Mouse (Mus musculus) spleen, postnatal 14 days (tissue): Measurements from ENCODE around the gene Ccne1.

Experiments used
- DNase-seq, 2 experiments: peaks; one replicate each; pipeline ENCODE4 v3.0.0; 2021 to 2022; ENCODE audit warnings: low spot score in 2 of 2

Ccne1 gene

DNA sequence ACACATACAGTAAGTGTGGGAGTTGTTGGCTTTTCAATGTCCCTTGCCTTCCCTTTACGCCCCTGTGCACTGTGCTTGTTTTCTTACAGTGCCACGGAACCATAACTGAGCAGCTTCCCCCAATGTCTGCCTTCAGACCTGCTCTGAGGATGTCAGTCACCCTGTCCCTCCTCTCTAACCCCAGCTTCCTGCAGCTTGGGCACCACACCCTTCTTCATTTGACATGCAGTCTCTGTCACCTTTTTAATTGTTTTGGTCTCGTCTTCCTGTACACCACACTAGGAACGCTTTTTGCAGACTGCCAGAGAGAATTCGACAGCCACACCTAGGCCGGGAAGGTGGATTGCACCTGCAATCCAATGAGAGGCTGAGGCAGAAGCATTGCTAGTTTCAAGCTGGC, 13.0 kb downstream of the Ccne1 start:
- no peak for DNase-seq

- no peak for DNase-seq
These were observed 14.2 kb downstream of the Ccne1 start for GRCm38 (mm10) chr7:38093101-38093500.

GRCm38 (mm10) chr7:38089930-38090675, 17.2 kb downstream of the Ccne1 start:
- no peak for DNase-seq

- DNase-seq = no peak
These were observed 18.9 kb downstream of the Ccne1 start for GRCm38 (mm10) chr7:38088456-38088855.

DNA sequence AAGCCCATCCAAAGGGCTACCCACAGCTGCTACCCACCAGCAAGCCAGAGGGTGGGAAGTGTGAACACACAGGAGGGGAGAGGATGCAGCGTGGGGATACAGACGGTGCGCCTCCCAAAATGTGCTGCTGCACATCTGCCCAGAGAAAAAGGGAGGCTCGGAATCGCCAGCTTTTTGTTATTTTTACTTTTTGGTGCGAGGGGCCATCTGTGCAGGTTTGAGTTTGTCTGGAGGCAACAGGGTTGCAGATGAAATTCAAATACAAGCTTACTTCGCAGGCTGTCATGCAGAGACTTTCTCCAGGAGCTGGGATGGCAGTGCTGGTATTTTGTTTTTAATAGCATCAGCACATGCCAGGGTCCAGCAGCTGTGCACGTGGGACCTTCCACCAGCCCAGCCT, 19.5 kb downstream of the Ccne1 start:
- no peak for DNase-seq

DNA sequence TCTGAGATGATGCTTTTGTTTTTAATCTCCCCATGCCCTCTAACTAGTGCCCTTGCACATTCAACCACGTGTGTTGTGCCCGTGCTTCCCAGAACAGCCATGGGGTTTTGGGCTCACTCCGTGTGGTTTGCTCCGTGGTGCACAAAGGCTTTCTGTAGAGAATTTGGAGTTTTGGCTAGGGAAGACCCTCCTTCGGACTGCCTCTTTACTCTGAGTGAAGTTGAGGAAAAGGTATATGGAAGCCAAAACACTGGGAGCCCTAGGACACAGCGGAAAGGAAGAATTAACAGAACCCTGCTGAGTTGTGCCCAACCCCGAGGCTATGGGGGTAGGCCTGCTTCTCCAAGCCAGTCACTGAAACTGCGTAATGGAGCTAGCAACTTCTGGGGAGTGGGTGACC, 20.9 kb downstream of the Ccne1 start:
- no peak for DNase-seq

DNA sequence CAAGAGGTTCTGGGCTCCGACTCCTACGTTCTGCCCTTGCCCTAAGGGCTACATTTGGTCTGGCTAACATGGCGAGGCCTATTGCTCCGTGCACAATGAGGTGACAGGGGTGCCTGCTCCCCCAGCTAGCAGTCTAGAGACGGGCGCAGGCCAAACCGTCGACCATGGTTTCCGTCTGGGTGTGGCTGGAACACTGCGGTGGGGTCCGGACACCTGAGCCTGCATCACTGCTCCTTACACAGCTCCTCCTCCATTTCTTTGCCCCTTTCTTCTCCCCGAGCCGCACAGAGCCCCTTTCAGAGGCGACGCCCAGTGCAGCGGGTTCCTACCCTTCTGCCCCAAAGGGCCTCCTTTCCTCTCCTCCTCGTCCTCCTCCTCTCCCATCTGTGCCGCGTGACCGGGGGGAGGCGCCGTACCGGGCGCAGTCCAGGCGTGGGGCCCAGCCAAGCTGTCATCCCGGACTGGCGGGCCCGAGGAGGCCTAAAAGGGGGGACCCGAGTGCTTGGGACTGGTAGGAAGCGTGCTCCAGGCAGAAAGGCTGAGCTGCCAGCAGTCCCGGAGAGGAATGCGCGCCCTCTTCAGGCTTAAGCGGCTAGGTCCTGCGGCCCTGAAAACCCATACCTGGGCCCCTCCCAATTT, 21.6 kb downstream of the Ccne1 start:
- peak; percentile 25 to 56 for DNase-seq

- peak; percentile 99 for DNase-seq
These were observed 22.4 kb downstream of the Ccne1 start for GRCm38 (mm10) chr7:38084778-38085572.

GRCm38 (mm10) chr7:38082971-38083370, 24.4 kb downstream of the Ccne1 start:
- DNase-seq = no peak

DNA sequence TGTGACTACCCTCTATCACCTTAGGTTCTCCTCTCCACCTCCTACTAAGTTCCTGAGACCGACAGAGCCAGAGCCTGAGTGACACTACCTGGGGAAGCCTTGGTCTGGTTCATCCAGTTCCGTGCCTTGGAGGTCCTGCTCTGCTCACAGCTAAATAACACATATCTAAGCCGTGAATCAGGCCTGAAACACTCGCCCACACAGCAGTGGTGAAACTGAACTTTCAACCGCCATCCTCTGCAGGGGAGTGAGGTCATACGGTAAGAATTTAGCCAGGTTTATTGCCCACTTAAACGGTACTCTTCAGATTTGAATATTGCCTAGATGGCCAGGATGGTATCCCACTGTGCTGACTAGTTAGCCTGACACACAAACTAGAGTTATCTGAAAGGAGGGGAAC, 30.1 kb downstream of the Ccne1 start:
- no peak for DNase-seq

DNA sequence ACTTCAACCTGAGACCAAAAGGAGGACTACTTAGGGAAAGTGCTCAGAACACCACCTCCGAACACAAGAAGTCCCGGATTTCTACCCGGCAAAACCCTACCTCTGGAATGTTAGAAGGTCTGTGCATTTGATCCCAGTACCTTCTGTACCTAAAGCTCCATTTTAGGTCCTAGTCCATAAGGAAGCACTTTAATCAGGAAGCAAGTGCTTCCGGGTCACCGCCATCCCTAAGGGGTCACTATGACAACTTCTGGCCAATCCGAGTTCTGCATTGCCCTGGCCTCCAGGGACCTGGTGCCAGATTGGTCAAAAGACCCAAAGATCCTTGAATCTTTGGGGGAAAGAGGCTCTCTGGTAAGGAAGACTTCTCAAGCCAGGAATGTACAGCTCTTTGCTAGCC, 31.8 kb downstream of the Ccne1 start:
- no peak for DNase-seq

DNA sequence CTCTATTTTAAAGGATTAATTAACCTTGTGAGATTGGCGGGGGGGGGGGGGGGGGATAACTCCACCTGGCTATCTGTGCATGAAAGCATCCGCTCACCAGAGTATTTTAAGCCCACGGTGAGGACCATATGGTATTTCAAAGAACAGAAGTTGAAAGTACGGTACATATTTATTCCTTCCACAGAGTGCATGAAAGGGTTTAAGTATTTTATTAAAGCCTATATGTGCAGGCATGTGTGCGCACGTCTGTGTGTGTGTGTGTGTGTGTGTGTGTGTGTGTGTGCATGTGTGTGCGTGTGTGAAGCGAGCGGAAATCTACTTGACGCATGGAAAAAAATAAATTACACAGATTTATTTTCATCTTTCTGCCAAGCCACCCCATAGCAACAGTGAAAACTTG, 32.4 kb downstream of the Ccne1 start:
- no peak for DNase-seq

GRCm38 (mm10) chr7:38074514-38074913, 32.8 kb downstream of the Ccne1 start:
- no peak for DNase-seq

DNA sequence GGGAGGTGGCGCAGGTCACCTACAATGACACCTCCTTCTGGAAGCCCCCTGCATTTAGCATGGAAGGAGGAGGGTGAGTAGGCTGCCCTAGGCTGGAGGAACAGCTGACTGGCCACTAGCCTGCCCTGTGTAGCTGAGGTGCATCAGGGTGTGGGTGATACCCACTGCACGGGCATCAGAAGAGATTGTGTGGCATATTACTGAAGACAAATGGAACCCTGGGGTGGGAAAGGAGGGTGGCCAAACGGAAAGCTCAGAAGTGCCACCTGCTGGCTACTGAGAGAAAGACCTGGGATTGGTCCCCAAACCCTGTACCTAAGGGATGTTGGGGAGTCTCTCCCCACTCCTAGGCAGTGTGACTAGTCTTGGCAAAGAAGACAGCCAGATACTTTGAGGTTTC, 33.6 kb downstream of the Ccne1 start:
- peak in 1 of 2 experiments; percentile 17 for DNase-seq

- DNase-seq = no peak
These were observed 36.3 kb downstream of the Ccne1 start for GRCm38 (mm10) chr7:38071065-38071464.

DNA sequence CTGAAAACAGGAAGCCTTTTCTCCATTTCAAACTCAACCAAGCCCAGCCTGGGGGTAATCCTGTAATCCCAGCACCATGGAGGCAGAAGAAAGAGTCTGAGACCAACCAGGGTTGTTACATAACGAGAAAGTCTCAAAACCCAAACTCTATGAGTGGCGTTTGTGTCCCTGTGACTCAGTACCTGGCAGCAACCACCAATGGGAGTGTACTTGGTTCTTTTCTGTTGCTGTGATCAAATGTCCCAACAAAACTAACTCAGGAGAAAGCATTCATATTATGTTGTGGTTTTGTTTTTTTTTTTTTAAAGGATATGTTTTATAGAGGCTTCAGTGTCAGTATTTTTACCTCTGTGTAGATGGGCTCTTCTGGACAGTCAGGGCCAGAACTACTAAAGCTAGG, 36.7 kb downstream of the Ccne1 start:
- no peak for DNase-seq

GRCm38 (mm10) chr7:38064431-38064830, 42.9 kb downstream of the Ccne1 start:
- no peak for DNase-seq

DNA sequence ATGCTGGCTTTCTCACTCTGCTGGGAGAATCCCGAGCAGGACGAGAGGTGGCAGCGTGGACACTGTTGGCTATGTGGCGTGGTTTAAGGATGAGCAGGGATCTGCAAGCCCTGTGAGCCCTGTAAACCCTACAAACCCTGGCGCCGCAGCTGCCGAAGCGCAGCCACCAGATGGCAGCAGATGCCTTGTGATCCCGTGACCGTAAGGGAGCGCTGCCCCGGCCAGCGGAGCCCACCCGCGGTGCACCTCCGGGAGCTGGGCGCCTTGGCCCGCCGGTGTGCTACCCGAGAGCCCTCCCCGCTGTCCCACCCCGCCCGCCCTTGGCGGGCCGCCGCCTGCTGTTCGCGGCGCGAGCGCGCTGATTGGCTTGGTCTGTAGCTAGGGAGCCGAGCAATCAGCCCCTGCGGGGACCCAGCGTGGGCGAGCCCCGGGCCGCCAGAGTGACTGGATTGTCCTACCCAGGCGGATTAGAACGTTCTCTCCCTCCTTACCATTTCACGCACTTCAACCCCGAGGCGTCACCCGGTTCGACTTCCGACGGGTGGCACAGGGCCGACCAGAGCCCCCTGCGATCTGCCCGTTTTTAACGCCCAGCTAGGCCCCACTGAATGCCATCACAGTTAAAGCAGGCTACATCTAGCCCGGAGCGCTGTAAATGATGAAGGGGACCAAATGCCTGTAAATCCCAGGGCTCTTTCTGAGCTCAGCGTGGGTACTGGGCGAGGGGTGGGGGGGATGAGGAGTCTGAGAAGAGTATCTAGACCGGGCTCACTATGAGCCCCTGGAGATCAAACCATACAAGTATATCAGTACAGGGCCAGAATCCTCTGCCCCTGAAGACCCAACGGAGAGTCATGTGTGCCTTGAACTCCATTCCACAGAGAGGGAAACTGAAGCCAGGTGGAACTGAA, 46.0 kb downstream of the Ccne1 start:
- peak; percentile 61 to 79 for DNase-seq

DNA sequence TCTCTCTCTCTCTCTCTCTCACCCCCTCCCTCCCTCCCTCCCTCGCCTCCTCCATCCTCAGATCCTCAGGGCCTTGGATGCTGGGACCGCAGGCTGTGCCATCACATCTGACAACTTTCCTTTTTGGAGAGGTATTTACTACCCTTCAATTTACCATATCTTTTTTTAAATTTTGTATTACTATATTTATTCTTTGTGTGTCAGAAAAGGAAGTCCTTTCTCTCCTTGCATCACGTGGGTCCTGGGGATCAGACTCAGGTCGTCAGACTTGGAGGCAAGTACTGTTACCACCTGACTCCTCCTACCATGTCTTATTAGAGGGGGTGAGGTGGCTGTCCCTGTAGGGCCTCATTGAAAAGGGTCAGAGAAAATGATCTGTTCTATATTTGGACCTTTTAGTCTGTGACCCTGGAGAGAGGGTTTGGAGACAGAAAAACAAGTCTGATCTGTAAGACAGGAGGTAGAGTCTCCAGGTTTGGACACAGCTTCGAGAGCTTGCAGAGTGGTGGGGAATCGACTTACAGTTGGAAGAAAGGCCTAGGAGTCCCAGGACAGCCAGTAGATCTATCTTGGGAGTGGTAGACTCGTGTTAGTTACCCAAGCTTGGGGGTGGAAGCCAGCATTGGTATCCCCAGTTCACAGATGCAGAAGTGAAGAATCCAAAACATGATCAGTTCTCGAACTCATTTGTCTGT, 47.6 kb downstream of the Ccne1 start:
- no peak for DNase-seq

- DNase-seq = no peak
These were observed 48.2 kb downstream of the Ccne1 start for GRCm38 (mm10) chr7:38059096-38059495.

GRCm38 (mm10) chr7:38055996-38056395, 51.3 kb downstream of the Ccne1 start:
- DNase-seq = no peak
